In the genomic region with DNA sequence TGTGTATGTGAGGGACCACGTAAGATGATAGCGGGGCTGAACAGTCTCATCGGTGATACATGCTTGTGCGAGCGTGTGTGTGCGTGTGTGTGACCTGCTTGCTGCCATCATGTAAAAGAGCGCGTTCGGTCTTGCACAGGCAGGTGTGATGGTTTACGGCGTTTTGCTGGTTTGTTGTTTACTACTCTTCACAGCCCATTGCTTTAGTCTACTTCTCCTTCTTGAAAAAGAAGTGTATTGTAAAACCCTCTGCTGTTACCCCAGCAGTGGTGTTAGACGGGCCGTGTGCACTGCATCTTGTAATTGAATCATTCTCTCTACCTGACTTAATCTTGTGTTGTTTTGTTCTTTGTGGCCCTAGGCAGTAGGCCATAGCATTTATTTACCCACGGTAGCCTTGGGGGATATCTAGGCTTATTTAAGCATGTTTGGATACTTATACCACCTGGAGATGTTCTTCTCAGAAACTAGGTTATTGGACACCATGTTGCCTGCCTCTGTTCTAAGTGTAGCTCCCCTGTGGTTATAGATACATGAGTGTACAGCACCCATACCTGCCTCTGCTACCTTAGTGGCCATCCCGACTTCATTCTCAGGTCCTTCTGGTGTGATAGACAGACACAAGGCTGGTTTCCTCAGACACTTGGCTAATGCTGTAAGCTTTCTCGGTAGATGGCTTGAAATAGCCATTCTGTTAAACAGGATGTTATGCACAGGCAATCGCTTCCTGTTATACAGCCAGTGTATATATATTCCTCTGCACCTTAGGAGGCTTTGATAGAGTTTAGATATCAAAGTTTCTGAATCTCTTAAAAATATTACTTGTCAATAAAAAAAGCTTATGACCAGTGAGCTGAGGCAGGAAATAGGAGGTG, we compare ENCODE assay signal across 17 mouse cellular contexts. TPM values are rescaled to one million over a fixed set of nuclear protein-coding genes. Genes with fewer than 3 reads are reported as not detected.
DNase-seq lines count a peak whose midpoint lies in the region; ATAC-seq and TF ChIP-seq lines count a peak whose summit lies in the region.
"Had no signal": no experiment of that assay in that cellular context is flagged by ENCODE, and none has a peak within 500 bp of the region (broad histone marks: within the 10 kb centered on the region; RNA-seq: fewer than 3 reads in every experiment).

No protein-coding gene starts in this region.

- WGBS in spleen, adult 2 months: 47% methylated on average over 17 of the region's 17 CpGs

- ATAC-seq in CD4-positive, CD25-positive, alpha-beta regulatory T cell, adult 4 months: no peak
- ATAC-seq in megakaryocyte, adult 5-6 weeks (ENCODE audit: poor library complexity, severe bottlenecking): peak; percentile 40; the same call in 1 of the 2 replicates
- ATAC-seq: forebrain, embryonic 13.5 days; forebrain, postnatal 0 days; hindbrain, embryonic 16.5 days had no signal

- no peak for TF ChIP-seq POLR2A in spleen, adult 2 months (IDR thresholded peaks at IDR 0.05; ENCODE audit: low read depth, low read length)

- peak; percentile 7 for DNase-seq in CD4-positive, CD25-positive, alpha-beta regulatory T cell, adult 2 months (ENCODE audit: low read depth, low spot score)
- peak; percentile 23 to 48 for DNase-seq in spleen, adult 2 months (ENCODE audit: low read depth in 1 of 2, low spot score in 2 of 2)
- DNase-seq in spleen, postnatal 4 days (ENCODE audit: low spot score in 2 of 2): no peak
- DNase-seq in splenic B cell, adult 2 months (ENCODE audit: low read depth, low spot score): peak; percentile 69
- no peak for DNase-seq in cerebellum, postnatal 10 days
- no peak for DNase-seq in right cerebral cortex, adult 18-20 months
- DNase-seq: adrenal gland, postnatal 14 days; cerebellum, adult 9-11 months; forebrain, postnatal 0 days; gastrocnemius, postnatal 14 days had no signal

- H3K27me3 ChIP-seq in spleen, adult 2 months (ENCODE audit: control insufficient read depth, insufficient read depth, low read length): no peaks in the 10 kb centered on the region
- no peaks in the 10 kb centered on the region for H3K27me3 ChIP-seq in splenic B cell, adult 2 months (ENCODE audit: control insufficient read depth, insufficient read depth, low read length, poor library complexity, severe bottlenecking)
- H3K27me3 ChIP-seq: forebrain, embryonic 13.5 days; heart, embryonic 12.5 days; hindbrain, embryonic 12.5 days had no signal

- H3K36me3 ChIP-seq in spleen, adult 2 months (ENCODE audit: control insufficient read depth, insufficient read depth, low read length): peaks cover 16% of the 10 kb centered on the region
- peaks cover 6% of the 10 kb centered on the region for H3K36me3 ChIP-seq in splenic B cell, adult 2 months (ENCODE audit: control insufficient read depth, insufficient read depth, low read length, poor library complexity, severe bottlenecking)

- no peak overlapping the region; the same call in 1 of the 2 replicates for H3K4me3 ChIP-seq in spleen, adult 2 months (ENCODE audit: extremely low read depth, insufficient read depth, insufficient read length)
- H3K4me3 ChIP-seq: embryonic facial prominence, embryonic 10.5 days; forebrain, embryonic 13.5 days; heart, embryonic 12.5 days; hindbrain, embryonic 12.5 days had no signal

- TF ChIP-seq CTCF in spleen, adult 2 months (IDR thresholded peaks at IDR 0.05; ENCODE audit: extremely low read depth, insufficient read depth, insufficient read length, insufficient replicate concordance): no peak

- peak overlapping the region; percentile 87 for H3K27ac ChIP-seq in spleen, adult 2 months (ENCODE audit: insufficient read depth, low read length)
- H3K27ac ChIP-seq: embryonic facial prominence, embryonic 10.5 days; forebrain, embryonic 13.5 days; hindbrain, embryonic 12.5 days had no signal

- peaks cover 11% of the 10 kb centered on the region; the same call in 1 of the 2 replicates for H3K4me1 ChIP-seq in spleen, adult 2 months (ENCODE audit: control insufficient read depth, insufficient read depth, insufficient read length)
- H3K4me1 ChIP-seq: forebrain, embryonic 13.5 days had no signal

RNA-seq across cellular contexts. Expression of gene Synj2, which starts 43.5 kb away (rescaled TPM):
- 10 to 100 TPM; 11.3 to 19.9 TPM for polyA plus RNA-seq in CD4-positive, CD25-positive, alpha-beta regulatory T cell, adult 4 months (2017; shearing (Covaris generic))
- polyA plus RNA-seq in spleen, adult 2 months (2012; rRNA removed): 1.6 and 2.4 TPM in 2 replicates
- 3.5 and 3.6 TPM in 2 replicates for total RNA-seq in megakaryocyte, adult 5-6 weeks (2015)
- 4.2 and 5.1 TPM in 2 replicates for total RNA-seq in megakaryocyte, adult 5-6 weeks (2017)

RNA-seq across cellular contexts. Expression of gene Snx9, which starts 56.4 kb away (rescaled TPM):
- 1 to 10 TPM; 4.3 to 4.9 TPM for polyA plus RNA-seq in CD4-positive, CD25-positive, alpha-beta regulatory T cell, adult 4 months (2017; shearing (Covaris generic))
- polyA plus RNA-seq in spleen, adult 2 months (2012; rRNA removed): 22.1 and 26.6 TPM in 2 replicates
- 51.4 and 51.8 TPM in 2 replicates for total RNA-seq in megakaryocyte, adult 5-6 weeks (2015)
- total RNA-seq in megakaryocyte, adult 5-6 weeks (2017): 36.6 and 37.1 TPM in 2 replicates

Comparison
In these comparisons a context has a peak if more than half of its experiments do, and no peak if none do; other contexts are left out.
1. DNase-seq: peak in CD4-positive, CD25-positive, alpha-beta regulatory T cell, adult 2 months (single experiment), spleen, adult 2 months (2 of 2) and splenic B cell, adult 2 months (single experiment); none in spleen, postnatal 4 days (0 of 2), cerebellum, postnatal 10 days (0 of 2) and right cerebral cortex, adult 18-20 months (single experiment).